Mouse (Mus musculus): ENCODE data around the gene Mkrn1. TPM values are rescaled to one million over a fixed set of nuclear protein-coding genes. Genes with fewer than 3 reads are reported as not detected.
"Not testable (repeated sequence)": the region's sequence is repeated elsewhere in the genome, so short reads cannot be mapped to it uniquely, and the experiment has no call there.

Mkrn1 gene
- polyA plus RNA-seq, 1 experiment = 185 TPM

DNA sequence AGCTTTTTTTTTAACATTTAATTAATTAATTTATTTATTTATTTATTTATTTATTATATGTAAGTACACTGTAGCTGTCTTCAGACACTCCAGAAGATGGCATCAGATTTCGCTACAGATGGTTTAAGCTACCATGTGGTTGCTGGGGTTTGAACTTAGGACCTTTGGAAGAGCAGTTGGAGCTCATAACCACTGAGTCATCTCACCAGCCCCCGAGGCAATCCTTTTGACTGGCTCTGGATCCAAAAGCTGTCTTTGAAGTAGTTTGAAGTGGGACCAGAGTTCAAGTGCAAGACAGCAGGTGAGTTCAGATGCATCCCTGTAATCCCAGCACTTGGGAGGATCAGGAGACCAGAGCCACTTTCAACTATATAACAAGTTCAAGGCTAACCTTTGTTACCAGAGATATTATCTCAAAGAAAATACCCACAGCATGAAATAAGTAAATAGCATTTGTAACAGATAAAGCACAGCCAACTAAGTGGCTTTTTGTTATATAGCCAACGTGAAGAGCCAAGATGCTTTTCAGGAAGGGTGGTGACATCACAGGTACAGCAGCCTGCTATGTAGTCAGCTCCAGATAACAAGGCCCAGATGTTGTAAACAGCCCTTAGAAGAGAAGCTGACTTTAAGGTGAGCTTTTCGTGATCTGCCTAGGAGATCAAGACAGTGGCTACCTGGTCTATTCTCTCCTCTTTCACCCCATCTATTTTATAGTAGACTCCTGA is 7.2 kb upstream of the Mkrn1 start:
- no peak for DNase-seq (ENCODE audit: low read depth)
- TF ChIP-seq CTCF (IDR thresholded peaks at IDR 0.05; ENCODE audit: borderline replicate concordance, extremely low read depth, insufficient read depth, insufficient read length) (no peak), POLR2A (IDR thresholded peaks at IDR 0.05; ENCODE audit: borderline replicate concordance, extremely low read depth, insufficient read depth, insufficient read length, poor library complexity, severe bottlenecking) (no peak)

DNA sequence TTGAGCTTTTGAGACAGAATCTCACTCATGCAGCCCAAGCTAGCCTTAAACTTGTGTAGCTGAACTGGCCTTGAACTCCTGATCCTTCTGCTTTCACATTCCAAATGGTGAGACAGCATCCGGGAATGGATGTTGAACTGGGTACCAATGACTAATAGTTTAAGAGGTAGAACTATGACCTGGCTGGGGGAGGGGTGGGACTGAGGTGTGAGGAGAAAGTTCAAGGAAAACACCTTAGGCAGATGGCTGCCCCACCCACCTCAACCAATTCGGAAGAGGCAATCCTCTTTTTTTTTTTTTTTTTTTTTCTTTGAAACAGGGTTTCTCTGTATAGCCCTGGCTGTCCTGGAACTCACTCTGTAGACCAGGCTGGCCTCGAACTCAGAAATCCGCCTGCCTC is 6.5 kb upstream of the Mkrn1 start:
- DNase-seq (ENCODE audit: low read depth) = no peak
- no peak for TF ChIP-seq POLR2A (IDR thresholded peaks at IDR 0.05; ENCODE audit: borderline replicate concordance, extremely low read depth, insufficient read depth, insufficient read length, poor library complexity, severe bottlenecking)

DNA sequence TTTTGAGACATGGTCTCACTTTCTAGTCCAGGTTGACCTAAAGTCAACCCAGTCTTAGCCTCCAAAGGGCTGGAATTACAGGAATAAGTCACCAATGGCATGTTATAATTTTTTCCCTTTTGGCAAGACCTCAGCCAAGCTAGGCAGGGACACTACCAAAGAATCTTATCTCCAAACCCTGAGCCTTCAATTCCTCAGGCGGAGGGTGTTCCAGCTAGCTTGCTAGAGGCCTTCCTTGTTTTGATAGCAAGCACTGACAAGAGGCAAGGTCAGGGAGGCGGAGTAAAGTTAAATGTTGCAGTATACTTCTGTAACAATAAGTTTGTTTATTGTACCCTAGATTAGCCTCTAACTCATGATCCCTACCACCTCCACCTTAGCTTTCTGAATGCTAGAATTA is 4.9 kb upstream of the Mkrn1 start:
- DNase-seq (ENCODE audit: low read depth) = no peak

DNA sequence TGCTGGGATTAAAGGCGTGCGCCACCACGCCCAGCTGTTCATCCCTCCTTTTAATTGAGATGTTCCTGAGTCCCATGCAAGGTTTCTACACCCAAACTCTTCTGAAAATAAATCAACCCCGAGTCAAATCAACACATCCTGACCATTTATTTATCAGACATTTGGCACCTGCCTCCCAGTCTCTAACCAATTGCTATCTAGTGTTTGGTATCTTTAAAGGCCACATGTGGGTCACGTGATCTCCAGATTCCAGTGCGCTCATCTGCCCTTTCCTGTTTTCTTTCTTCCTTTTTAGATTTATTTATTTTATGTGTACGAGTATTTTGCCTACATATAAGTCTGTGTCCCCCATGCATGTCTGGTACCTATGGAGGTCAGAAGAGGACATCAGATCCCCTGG is 3.4 kb upstream of the Mkrn1 start:
- TF ChIP-seq CTCF (IDR thresholded peaks at IDR 0.05; ENCODE audit: borderline replicate concordance, extremely low read depth, insufficient read depth, insufficient read length) (no peak), POLR2A (IDR thresholded peaks at IDR 0.05; ENCODE audit: borderline replicate concordance, extremely low read depth, insufficient read depth, insufficient read length, poor library complexity, severe bottlenecking) (no peak)
- DNase-seq (ENCODE audit: low read depth) = no peak

More for the DNA sequence above, 4.9 kb upstream of the Mkrn1 start:
- TF ChIP-seq CTCF (IDR thresholded peaks at IDR 0.05; ENCODE audit: borderline replicate concordance, extremely low read depth, insufficient read depth, insufficient read length) (no peak), POLR2A (IDR thresholded peaks at IDR 0.05; ENCODE audit: borderline replicate concordance, extremely low read depth, insufficient read depth, insufficient read length, poor library complexity, severe bottlenecking) (no peak)

DNA sequence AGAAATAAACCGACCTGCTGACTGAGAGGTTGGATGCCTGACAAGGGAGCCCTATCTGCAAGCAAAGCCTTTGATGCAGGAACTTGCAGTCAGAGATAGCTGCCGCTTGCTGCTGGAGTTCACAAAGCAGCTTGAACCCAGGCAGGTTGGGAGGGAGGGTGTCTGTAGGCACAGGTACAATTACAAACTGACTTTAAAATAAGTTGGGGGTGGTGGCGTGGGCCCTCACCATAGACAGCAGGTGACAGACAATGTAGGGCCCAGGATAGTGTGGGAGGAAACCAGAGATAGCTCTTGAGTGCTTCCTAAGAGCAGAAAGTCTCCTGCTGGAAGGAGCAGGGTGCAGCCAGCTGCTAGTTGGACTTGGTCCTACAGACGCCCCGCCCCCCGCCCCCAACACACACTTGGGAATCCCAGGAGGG is 2.9 kb upstream of the Mkrn1 start:
- TF ChIP-seq CTCF (IDR thresholded peaks at IDR 0.05; ENCODE audit: borderline replicate concordance, extremely low read depth, insufficient read depth, insufficient read length) (no peak), POLR2A (IDR thresholded peaks at IDR 0.05; ENCODE audit: borderline replicate concordance, extremely low read depth, insufficient read depth, insufficient read length, poor library complexity, severe bottlenecking) (no peak)

DNA sequence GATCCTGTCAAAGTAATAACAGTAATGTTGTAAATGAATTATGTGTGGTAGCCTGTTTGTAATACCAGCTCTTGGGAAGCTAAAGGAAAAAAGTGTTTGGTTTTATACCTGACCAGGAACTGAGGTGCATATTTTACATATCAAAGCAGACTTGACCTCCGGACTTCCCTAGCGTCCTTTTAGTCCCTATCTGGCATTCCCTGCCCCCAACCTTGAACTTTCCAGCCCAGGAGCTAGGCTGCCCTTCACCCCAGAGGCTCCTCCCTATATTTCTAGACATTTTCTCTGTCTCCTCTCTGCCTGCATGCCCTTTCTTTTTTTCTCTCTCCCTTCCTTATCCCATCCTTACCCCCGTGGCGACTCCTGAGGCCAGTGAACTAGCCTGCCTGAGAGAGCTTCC is 605 bp upstream of the Mkrn1 start:
- TF ChIP-seq POLR2A (IDR thresholded peaks at IDR 0.05; ENCODE audit: borderline replicate concordance, extremely low read depth, insufficient read depth, insufficient read length, poor library complexity, severe bottlenecking) (no peak), CTCF (IDR thresholded peaks at IDR 0.05; ENCODE audit: borderline replicate concordance, extremely low read depth, insufficient read depth, insufficient read length) (no peak)
- DNase-seq (ENCODE audit: low read depth) = no peak

More for the DNA sequence above, 2.9 kb upstream of the Mkrn1 start:
- no peak for DNase-seq (ENCODE audit: low read depth)

DNA sequence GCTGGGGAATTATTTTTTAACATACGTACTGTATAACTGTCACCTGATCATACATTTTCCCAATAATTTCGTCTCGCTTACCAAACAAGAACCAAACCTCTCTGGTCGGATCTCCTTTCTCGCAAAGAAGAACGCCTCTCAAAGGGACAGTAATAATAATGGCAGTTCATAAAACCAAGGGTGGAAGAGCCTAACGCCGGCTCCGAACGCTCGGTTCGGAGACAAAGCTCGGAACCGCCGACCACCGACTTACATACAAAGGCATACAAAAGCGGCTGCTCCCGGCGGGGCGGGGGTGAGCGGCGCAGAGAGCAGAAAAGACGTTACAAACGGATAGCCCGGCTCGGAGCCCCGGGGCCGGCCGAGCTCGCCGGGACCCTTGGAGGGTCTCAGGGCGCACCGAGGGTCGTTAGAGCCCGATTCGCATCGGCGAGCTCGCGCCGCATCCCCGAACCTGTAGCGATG is 844 bp downstream of the Mkrn1 start:
- DNase-seq (ENCODE audit: low read depth) = peak; percentile 72
- no peak for TF ChIP-seq POLR2A (IDR thresholded peaks at IDR 0.05; ENCODE audit: borderline replicate concordance, extremely low read depth, insufficient read depth, insufficient read length, poor library complexity, severe bottlenecking)
- TF ChIP-seq CTCF (IDR thresholded peaks at IDR 0.05; ENCODE audit: borderline replicate concordance, extremely low read depth, insufficient read depth, insufficient read length) = no peak

DNA sequence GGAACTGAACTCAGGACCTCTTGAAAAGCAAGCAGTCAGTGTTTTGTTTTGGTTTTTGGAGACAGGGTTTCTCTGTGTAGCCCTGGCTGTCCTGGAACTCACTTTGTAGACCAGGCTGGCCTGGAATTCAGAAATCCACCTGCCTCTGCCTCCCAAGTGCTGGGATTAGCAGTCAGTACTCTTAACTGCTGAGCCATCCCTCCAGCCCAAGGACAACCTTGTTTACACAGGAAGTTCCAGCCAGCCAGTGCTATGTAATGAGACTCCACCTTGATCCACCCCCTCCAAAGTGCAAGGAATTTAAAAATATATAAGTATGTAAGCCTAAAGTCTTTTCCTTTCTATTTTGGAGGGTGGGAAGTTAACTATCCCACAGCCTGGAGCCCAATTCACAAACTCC is 3.6 kb downstream of the Mkrn1 start:
- DNase-seq (ENCODE audit: low read depth) = not testable (repeated sequence)

DNA sequence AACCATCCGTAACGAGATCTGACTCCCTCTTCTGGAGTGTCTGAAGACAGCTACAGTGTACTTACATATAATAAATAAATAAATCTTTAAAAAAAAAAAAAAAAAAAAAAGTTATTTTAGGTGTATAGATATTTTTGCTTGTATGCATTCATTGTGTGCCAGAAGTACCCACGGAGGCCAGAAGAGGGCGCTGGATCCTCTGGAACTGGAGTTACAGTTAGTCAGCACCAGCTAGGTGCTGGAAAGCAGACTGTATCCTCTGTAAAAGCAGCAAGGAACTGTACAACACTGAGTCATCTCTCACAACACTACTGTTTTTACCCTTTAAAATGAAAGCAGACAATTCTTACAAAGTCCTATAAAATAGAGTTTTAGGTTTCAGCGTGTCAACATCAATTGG is 4.5 kb downstream of the Mkrn1 start:
- peak; percentile 62 for DNase-seq (ENCODE audit: low read depth)
- TF ChIP-seq CTCF (IDR thresholded peaks at IDR 0.05; ENCODE audit: borderline replicate concordance, extremely low read depth, insufficient read depth, insufficient read length) (peak; percentile 59; the same call in 1 of the 2 replicates), POLR2A (IDR thresholded peaks at IDR 0.05; ENCODE audit: borderline replicate concordance, extremely low read depth, insufficient read depth, insufficient read length, poor library complexity, severe bottlenecking) (no peak)

DNA sequence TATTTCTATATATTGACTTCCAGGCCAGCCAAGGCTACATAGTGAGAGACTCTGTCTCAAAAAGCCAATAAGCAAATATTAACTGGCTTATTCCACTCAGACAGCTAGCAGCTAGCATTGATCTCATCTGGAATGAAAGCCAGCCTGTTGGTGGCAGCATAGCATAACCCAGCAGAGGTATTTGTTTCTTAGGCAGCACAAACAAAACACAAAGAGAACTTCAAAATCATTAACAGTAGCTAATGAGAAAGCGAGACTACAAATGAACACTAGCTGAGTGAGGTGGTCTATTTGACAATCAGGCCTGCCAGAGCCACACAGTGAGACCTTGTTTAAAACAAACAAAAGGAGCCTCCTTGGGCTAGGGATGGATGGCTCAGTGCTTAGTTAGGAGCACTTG is 6.2 kb downstream of the Mkrn1 start:
- no peak for TF ChIP-seq POLR2A (IDR thresholded peaks at IDR 0.05; ENCODE audit: borderline replicate concordance, extremely low read depth, insufficient read depth, insufficient read length, poor library complexity, severe bottlenecking)
- peak; percentile 30; the same call in 1 of the 2 replicates for TF ChIP-seq CTCF (IDR thresholded peaks at IDR 0.05; ENCODE audit: borderline replicate concordance, extremely low read depth, insufficient read depth, insufficient read length)
- DNase-seq (ENCODE audit: low read depth) = peak; percentile 60

DNA sequence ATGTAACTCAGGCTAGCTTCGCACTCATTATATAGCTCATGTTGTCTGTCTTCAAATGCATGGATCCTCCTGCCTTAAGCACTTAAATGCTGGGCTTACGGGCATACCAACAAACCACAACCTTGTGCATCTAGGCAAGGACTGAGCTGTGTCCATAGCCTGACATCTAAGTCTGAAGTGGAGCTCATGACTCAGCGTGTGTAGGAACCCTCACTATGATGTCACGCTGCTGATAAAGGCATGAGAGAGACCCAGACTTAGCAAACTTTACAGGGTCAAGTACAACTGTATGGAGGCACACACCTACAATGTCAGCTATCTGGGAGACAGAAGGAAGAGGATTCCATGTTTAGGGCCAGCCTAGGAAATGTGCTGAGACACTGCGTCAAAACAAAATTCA is 13.8 kb downstream of the Mkrn1 start:
- no peak for DNase-seq (ENCODE audit: low read depth)
- no peak for TF ChIP-seq CTCF (IDR thresholded peaks at IDR 0.05; ENCODE audit: borderline replicate concordance, extremely low read depth, insufficient read depth, insufficient read length)
- TF ChIP-seq POLR2A (IDR thresholded peaks at IDR 0.05; ENCODE audit: borderline replicate concordance, extremely low read depth, insufficient read depth, insufficient read length, poor library complexity, severe bottlenecking) = no peak

DNA sequence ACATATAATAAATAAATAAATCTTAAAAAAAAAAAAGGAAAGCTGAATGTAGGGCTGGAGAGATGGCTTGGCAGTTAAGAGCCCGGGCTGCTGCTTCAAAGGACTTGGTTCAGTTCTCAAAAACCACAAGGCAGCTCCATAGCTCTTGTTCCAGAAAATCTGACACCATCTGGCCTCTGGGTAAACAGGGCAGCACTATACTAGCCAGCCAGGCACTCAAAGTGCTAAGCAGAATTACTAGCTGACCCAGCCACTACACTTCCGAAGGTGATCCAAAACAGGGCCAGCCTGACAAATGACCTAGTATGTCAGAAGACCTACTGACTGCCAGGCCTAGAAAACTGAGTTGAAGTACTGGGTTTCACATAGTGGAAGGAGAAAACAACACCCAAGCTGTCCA is 17.1 kb downstream of the Mkrn1 start:
- TF ChIP-seq POLR2A (IDR thresholded peaks at IDR 0.05; ENCODE audit: borderline replicate concordance, extremely low read depth, insufficient read depth, insufficient read length, poor library complexity, severe bottlenecking) (no peak), CTCF (IDR thresholded peaks at IDR 0.05; ENCODE audit: borderline replicate concordance, extremely low read depth, insufficient read depth, insufficient read length) (no peak)
- DNase-seq (ENCODE audit: low read depth) = no peak
